Mouse (Mus musculus): ENCODE data around the gene Abhd17a. TPM values are rescaled to one million over a fixed set of nuclear protein-coding genes. Genes with fewer than 3 reads are reported as not detected.

Gene Abhd17a
- polyA plus RNA-seq (2021; fragmentation: Nextera tagmentation), result 73.4 and 155 TPM in 2 replicates
- long read RNA-seq, experiment 1, transcript Abhd17a-201 (5 exons, 1,468 nt), result major isoform, 20 of 87 reads
- long read RNA-seq, experiment 1, partial matches to known transcripts, result 53 of 87 reads
- long read RNA-seq, experiment 1, other reads (novel, unspliced or antisense), result 14 of 87 reads
- long read RNA-seq, experiment 2, transcript Abhd17a-201 (5 exons, 1,468 nt), result major isoform, 6 of 58 reads
- long read RNA-seq, experiment 2, partial matches to known transcripts, result 52 of 58 reads
- long read RNA-seq, experiment 2, other reads (novel, unspliced or antisense), result 0 of 58 reads

GRCm38 (mm10) chr10:80589879-80590854, at the start of gene Abhd17a:
Abhd17a (minus strand) TSS chr10:80590341.

GRCm38 (mm10) chr10:80622661-80623456, 32.7 kb upstream of the Abhd17a start, which contains the start of gene Csnk1g2:
Csnk1g2 (plus strand) TSS chr10:80622838.

DNA sequence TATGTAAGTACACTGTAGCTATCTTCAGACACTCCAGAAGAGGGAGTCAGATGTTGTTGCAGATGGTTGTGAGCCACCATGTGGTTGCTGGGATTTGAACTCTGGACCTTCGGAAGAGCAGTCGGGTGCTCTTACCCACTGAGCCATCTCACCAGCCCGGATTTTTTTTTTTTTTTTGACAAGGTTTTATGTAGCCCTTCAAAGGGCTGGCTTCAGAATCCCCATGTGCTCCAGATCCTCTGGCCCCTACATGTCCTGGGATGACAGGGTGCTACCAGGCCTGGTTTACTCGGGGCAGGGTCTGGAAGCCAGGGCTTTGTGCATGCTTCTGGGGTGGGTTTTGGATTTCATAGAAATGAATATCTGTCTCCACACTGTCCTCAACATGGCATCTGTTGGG, 15.6 kb upstream of the Abhd17a start, which contains the start of gene Gm49322:
TSS of gene Gm49322 (plus strand) at position 301 of the 400 bp plus-strand sequence.

GRCm38 (mm10) chr10:80602698-80603325, 12.7 kb upstream of the Abhd17a start, which contains the start of the genes Scamp4 and Adat3:
Scamp4 (plus strand) TSS chr10:80602872.
Adat3 (plus strand) TSS chr10:80602880.

GRCm38 (mm10) chr10:80577195-80578130, 12.7 kb downstream of the Abhd17a start, which contains the start of gene Klf16:
Klf16 (minus strand) TSS chr10:80577321.

DNA sequence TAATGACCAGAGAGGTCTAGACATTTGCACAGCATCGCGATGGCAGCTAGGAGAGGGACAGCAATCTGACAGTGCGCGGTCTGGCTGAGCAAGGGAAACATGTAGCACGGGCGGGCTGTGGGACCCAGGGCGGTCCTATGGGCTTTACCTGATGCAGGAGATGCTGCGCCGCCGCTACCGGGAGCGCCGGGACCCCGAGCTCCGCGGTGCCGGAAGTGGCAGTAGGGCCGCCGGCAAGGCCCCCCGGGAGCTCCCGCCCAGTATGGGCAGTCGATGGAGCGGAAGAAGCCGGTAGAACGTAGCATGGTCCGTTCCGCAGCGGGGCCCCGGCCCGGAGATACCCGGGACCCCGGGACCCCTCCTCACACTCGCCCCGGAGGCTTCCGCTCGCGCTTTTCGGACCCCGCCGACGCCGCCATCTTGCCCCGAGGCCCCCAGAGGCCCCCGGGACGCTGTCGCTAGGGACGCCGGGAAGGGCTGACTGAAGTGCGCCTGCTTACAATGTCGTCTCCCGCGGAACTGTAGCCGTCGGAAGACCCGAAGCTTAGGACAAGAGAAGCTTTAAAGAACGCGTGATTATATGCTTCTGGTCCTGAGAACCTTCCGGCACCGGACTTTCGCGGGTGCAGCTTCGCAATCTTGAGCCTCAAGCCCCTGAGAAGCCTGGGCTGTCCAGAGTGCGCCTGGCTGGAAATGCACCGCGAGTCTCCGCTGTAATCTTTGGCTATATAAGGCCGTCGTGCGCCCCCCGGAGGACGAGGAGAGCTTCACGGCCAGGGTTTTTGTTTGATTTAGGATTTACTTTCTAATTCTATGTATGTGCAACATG, 28.8 kb downstream of the Abhd17a start, which contains the start of gene Rexo1:
TSS of gene Rexo1 (minus strand) at position 445 of the 829 bp plus-strand sequence.

DNA sequence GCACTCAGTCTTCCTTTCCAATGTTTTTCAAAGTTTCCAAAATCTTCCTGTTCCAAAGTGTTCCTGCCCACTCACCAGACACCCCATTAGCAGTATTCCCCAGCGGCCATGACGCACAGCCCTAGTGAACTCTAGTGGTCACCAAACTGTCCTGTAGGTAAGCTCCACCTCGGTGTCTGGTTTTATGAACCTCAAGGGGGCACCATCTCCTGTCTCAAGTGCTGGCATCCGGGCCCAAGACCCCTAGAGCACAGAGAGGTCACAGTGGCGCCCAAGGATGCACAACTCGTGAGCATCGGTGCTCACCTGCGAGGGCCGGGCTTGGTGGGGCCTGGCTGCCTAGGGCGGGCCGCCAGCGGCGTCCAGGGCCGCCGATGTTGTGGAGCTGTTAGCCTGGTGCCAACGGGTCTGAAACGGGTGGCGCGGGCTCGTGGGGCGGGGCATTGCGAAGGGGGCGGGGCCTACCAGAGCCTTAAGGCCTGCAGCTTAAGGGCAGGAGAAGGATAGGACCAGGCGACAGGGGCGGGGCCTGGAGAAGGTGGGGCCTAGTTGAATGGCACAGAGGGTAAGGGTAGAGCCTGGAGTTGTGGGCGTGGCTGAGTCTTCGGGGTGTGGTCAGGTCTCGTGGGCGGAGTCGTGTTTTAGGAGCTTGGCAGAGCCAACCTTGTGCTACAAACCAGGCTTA, 51.3 kb downstream of the Abhd17a start, which contains the start of gene Atp8b3:
TSS of gene Atp8b3 (minus strand) at position 415 of the 685 bp plus-strand sequence.

Other genes starting within 250 kb of the Abhd17a start
- gene Adamtsl5, start 241.9 kb downstream of the Abhd17a start, polyA plus RNA-seq (2021; fragmentation: Nextera tagmentation), result 4.1 and 6.3 TPM in 2 replicates
- 17.5 and 30.6 TPM in 2 replicates for gene Plk5, start 233.9 kb downstream of the Abhd17a start, polyA plus RNA-seq (2021; fragmentation: Nextera tagmentation)
- 2.4 and 2.6 TPM in 2 replicates for gene Mex3d, start 202.7 kb downstream of the Abhd17a start, polyA plus RNA-seq (2021; fragmentation: Nextera tagmentation)
- 40.7 and 66.9 TPM in 2 replicates for gene Mbd3, start 190.8 kb downstream of the Abhd17a start, polyA plus RNA-seq (2021; fragmentation: Nextera tagmentation)
- gene Uqcr11, start 183.5 kb downstream of the Abhd17a start, polyA plus RNA-seq (2021; fragmentation: Nextera tagmentation), result 1,219 and 1,315 TPM in 2 replicates
- 3.9 and 15.6 TPM in 2 replicates for gene Tcf3, start 156.7 kb downstream of the Abhd17a start, polyA plus RNA-seq (2021; fragmentation: Nextera tagmentation)
- gene Onecut3, start 95.5 kb downstream of the Abhd17a start, polyA plus RNA-seq (2021; fragmentation: Nextera tagmentation), result not detected in 2 replicates
- gene Atp8b3, start 51.2 kb downstream of the Abhd17a start, polyA plus RNA-seq (2021; fragmentation: Nextera tagmentation), result 0.04 TPM in 1 of 2 replicates, not detected in the other
- gene Rexo1, start 28.8 kb downstream of the Abhd17a start, polyA plus RNA-seq (2021; fragmentation: Nextera tagmentation), result 16.6 and 17.7 TPM in 2 replicates
- gene Klf16, start 13.0 kb downstream of the Abhd17a start, polyA plus RNA-seq (2021; fragmentation: Nextera tagmentation), result 10.4 and 18.6 TPM in 2 replicates
- gene Scamp4, start 12.5 kb upstream of the Abhd17a start, polyA plus RNA-seq (2021; fragmentation: Nextera tagmentation), result 85.6 and 95.7 TPM in 2 replicates
- 2.4 and 2.9 TPM in 2 replicates for gene Adat3, start 12.5 kb upstream of the Abhd17a start, polyA plus RNA-seq (2021; fragmentation: Nextera tagmentation)
- 0.10 and 0.25 TPM in 2 replicates for gene Gm49322, start 15.7 kb upstream of the Abhd17a start, polyA plus RNA-seq (2021; fragmentation: Nextera tagmentation)
- 27.8 and 30.7 TPM in 2 replicates for gene Csnk1g2, start 32.5 kb upstream of the Abhd17a start, polyA plus RNA-seq (2021; fragmentation: Nextera tagmentation)
- 23.3 and 91.7 TPM in 2 replicates for gene Btbd2, start 66.7 kb upstream of the Abhd17a start, polyA plus RNA-seq (2021; fragmentation: Nextera tagmentation)
- gene Mknk2, start 87.8 kb upstream of the Abhd17a start, polyA plus RNA-seq (2021; fragmentation: Nextera tagmentation), result 4.0 and 9.1 TPM in 2 replicates
- gene Mob3a, start 111.6 kb upstream of the Abhd17a start, polyA plus RNA-seq (2021; fragmentation: Nextera tagmentation), result 8.4 and 9.9 TPM in 2 replicates
- gene Izumo4, start 111.8 kb upstream of the Abhd17a start, polyA plus RNA-seq (2021; fragmentation: Nextera tagmentation), result 49.5 and 65.0 TPM in 2 replicates
- gene Ap3d1, start 151.9 kb upstream of the Abhd17a start, polyA plus RNA-seq (2021; fragmentation: Nextera tagmentation), result 44.4 and 48.6 TPM in 2 replicates
- gene Dot1l, start 164.9 kb upstream of the Abhd17a start, polyA plus RNA-seq (2021; fragmentation: Nextera tagmentation), result 1.6 and 2.7 TPM in 2 replicates
- 5.5 and 41.9 TPM in 2 replicates for gene Sf3a2, start 207.9 kb upstream of the Abhd17a start, polyA plus RNA-seq (2021; fragmentation: Nextera tagmentation)
- 92.8 and 104 TPM in 2 replicates for gene Plekhj1, start 208.3 kb upstream of the Abhd17a start, polyA plus RNA-seq (2021; fragmentation: Nextera tagmentation)
- gene Amh, start 214.9 kb upstream of the Abhd17a start, polyA plus RNA-seq (2021; fragmentation: Nextera tagmentation), result 0.16 TPM in 1 of 2 replicates, not detected in the other
- 13.2 and 15.5 TPM in 2 replicates for gene Jsrp1, start 223.2 kb upstream of the Abhd17a start, polyA plus RNA-seq (2021; fragmentation: Nextera tagmentation)
- 2,247 and 2,738 TPM in 2 replicates for gene Oaz1, start 236.3 kb upstream of the Abhd17a start, polyA plus RNA-seq (2021; fragmentation: Nextera tagmentation)